Comparison of ENCODE assay signal across 9 mouse cellular contexts in genomic region chr9:120893435-120893834, GRCm38 (mm10). TPM values are rescaled to one million over a fixed set of nuclear protein-coding genes. Genes with fewer than 3 reads are reported as not detected.
DNase-seq lines count a peak whose midpoint lies in the region; ATAC-seq and TF ChIP-seq lines count a peak whose summit lies in the region.
"Had no signal": no experiment of that assay in that cellular context is flagged by ENCODE, and none has a peak within 500 bp of the region (broad histone marks: within the 10 kb centered on the region; RNA-seq: fewer than 3 reads in every experiment).

No protein-coding gene starts in this region.

- peak overlapping the region; percentile 38; the same call in 1 of the 2 replicates for H3K9ac ChIP-seq in liver, postnatal 0 days (replicated peaks)

- H3K9me3 ChIP-seq in liver, postnatal 0 days (ENCODE audit: low read length), result no peaks in the 10 kb centered on the region

- no peaks in the 10 kb centered on the region for H3K27me3 ChIP-seq in liver, postnatal 0 days (ENCODE audit: insufficient read depth, low read length)

- DNase-seq in urinary bladder, postnatal 25 days (ENCODE audit: low spot score), result peak; percentile 31
- DNase-seq in urinary bladder, adult 2 months (ENCODE audit: low spot score), result no peak
- DNase-seq in kidney, adult 8-10 months, result peak; percentile 42 to 47
- DNase-seq in liver, postnatal 0 days, result peak; percentile 83
- DNase-seq in yolk sac, embryonic 10.5 days (ENCODE audit: low spot score), result peak; percentile 54
- DNase-seq in heart, adult 18-20 months, result no peak
- DNase-seq in cerebellum, postnatal 4 days (ENCODE audit: low spot score in 2 of 2), result no peak
- no peak for DNase-seq in adrenal gland, postnatal 36 days
- DNase-seq: heart, adult 11 months had no signal

- TF ChIP-seq CTCF in liver, postnatal 0 days (IDR thresholded peaks at IDR 0.05; ENCODE audit: low read depth), result no peak

- peaks cover 16% of the 10 kb centered on the region for H3K4me1 ChIP-seq in liver, postnatal 0 days (ENCODE audit: insufficient read depth)

- H3K27ac ChIP-seq in liver, postnatal 0 days (ENCODE audit: low read depth), result peak overlapping the region; percentile 72

- H3K36me3 ChIP-seq in liver, postnatal 0 days (replicated peaks; ENCODE audit: insufficient read depth, low read length), result no peaks in the 10 kb centered on the region

- TF ChIP-seq EP300 in liver, postnatal 0 days (IDR thresholded peaks at IDR 0.05; ENCODE audit: low read depth), result no peak

- H3K4me2 ChIP-seq in liver, postnatal 0 days (ENCODE audit: low read depth, low read length), result peak overlapping the region; percentile 64

- peak; percentile 89 for ATAC-seq in liver, postnatal 0 days

- WGBS in liver, postnatal 0 days (ENCODE audit: insufficient replicate concordance), result 73% methylated on average over 11 of the region's 11 CpGs

- peak overlapping the region; percentile 37 for H3K4me3 ChIP-seq in liver, postnatal 0 days (ENCODE audit: low read depth, low read length)

RNA-seq across cellular contexts. Expression of gene Ctnnb1, which starts 35.6 kb away (rescaled TPM):
- polyA plus RNA-seq in urinary bladder, adult 2 months (2012; rRNA removed), result 252 and 357 TPM in 2 replicates
- 66.5 and 72.7 TPM in 2 replicates for polyA plus RNA-seq in liver, postnatal 0 days (2015; fragmentation: Nextera tagmentation; extraction: Ambion mirVana)
- 100 to 1,000 TPM; 384 to 392 TPM for total RNA-seq in heart, adult 18-20 months (2021)
- 1,000 to 10,000 TPM in 1 of 2 experiments, 100 to 1,000 TPM in 1; 873 to 1,015 TPM for total RNA-seq in adrenal gland, postnatal 36 days (2021)

Comparison
In these comparisons a context has a peak if more than half of its experiments do, and no peak if none do; other contexts are left out.
1. DNase-seq: peak in urinary bladder, postnatal 25 days (single experiment), kidney, adult 8-10 months (2 of 2), liver, postnatal 0 days (single experiment) and yolk sac, embryonic 10.5 days (single experiment); none in urinary bladder, adult 2 months (single experiment), heart, adult 18-20 months (0 of 2), cerebellum, postnatal 4 days (0 of 2) and adrenal gland, postnatal 36 days (0 of 2).